Mouse (Mus musculus) effector memory CD4-positive, alpha-beta T cell, adult 7 months (primary cell): Measurements from ENCODE around the gene Dhx40. TPM values are rescaled to one million over a fixed set of nuclear protein-coding genes. Genes with fewer than 3 reads are reported as not detected.

Source experiments
- polyA plus RNA-seq: library from polyadenylated mRNA; unstranded; fragments of 100-300 nt; shearing (Covaris generic); gene quantifications from one replicate; pipeline ENCODE4 v1.2.1, GENCODE M21; 2017

Dhx40 gene
- polyA plus RNA-seq, result 58.1 TPM

GRCm38 (mm10) chr11:86807505-86807989 lies at the start of gene Dhx40:
Dhx40 (minus strand) TSS chr11:86807746.

GRCm38 (mm10) chr11:86757480-86758371 lies 49.8 kb downstream of the Dhx40 start, which contains the start of gene Cltc:
Cltc (minus strand) TSS chr11:86757565.

Other genes starting within 250 kb of the Dhx40 start
- gene Vmp1, start 123.9 kb downstream of the Dhx40 start, polyA plus RNA-seq, result 275 TPM
- 5.0 TPM for gene Ptrh2, start 123.8 kb downstream of the Dhx40 start, polyA plus RNA-seq
- gene Cltc, start 50.2 kb downstream of the Dhx40 start, polyA plus RNA-seq, result 154 TPM
- 1.5 TPM for gene Ypel2, start 186.0 kb upstream of the Dhx40 start, polyA plus RNA-seq